Mouse (Mus musculus) heart, adult 11 months (tissue): ENCODE results near the gene Usp5.

Source experiments
- DNase-seq: peaks from one replicate; pipeline ENCODE4 v3.0.0; 2022

Gene Usp5

DNA sequence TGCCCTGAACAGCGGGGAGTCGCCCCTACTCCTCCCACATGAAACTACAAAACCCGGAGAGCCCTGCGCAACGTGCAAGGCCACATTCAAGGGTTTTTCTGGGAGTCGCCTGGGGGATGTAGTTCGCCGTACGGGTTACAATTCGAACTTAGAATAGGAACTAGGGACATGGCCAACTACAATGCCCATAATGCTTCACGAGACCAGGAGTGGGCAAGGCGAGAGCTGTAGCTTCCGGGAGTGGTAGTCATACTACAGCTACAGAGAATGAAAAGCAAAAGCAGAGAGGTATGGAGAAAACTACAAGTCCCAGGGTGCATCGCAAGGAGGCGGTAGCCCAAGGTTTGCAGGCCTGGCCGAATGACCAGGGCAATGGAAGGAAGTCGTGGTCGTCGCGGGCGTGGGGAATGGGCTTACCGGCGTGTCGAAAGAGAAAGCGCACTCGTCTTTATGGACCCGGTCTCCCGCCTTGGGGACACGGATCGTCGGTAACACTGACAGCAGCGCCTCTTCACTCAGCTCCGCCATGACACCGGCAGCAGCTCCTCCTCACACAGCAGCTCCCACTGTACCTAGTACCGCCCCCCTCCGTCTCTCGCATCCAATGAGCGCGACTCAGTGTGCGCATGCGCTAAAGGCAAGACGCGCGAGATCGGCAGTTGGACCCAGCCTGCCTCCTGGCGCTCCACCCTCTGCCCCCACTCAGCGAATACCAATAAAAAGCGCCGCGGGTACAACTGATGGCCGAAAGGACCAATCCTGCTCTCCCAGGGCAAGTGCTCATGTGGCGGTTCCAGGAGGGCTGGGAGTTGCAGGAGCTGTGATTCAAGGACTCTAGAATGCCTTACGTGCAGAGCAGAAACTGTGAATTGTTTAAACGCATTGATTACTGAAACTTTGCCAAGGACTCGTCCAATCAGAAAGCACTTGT lies at the start of gene Usp5, which contains the start of gene Cdca3:
Gene Usp5 (minus strand): TSS at position 617 of the 931 bp plus-strand sequence.
Gene Cdca3 (plus strand): TSS at position 680 of the 931 bp plus-strand sequence.
- DNase-seq = peak; percentile 100

DNA sequence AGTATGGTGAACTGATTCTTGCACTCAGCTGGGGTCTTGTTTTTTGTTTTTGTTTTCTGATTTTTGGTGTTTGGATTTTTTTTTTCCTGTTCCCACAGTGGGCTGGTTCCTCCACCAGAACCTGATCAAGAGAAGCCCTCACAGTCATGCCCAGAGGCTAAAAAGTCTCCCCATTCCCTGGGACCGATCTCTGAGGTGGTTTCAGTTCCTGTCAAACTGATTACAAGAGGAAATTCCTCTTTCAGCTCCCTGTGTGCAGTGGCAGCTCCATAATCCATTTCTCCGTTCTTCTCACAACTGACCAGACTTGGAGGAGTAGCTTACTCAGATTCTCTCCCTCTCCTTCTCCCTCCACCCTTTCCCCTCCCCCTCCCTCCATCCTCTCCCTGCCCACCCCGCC lies 45.1 kb upstream of the Usp5 start:
- no peak for DNase-seq

DNA sequence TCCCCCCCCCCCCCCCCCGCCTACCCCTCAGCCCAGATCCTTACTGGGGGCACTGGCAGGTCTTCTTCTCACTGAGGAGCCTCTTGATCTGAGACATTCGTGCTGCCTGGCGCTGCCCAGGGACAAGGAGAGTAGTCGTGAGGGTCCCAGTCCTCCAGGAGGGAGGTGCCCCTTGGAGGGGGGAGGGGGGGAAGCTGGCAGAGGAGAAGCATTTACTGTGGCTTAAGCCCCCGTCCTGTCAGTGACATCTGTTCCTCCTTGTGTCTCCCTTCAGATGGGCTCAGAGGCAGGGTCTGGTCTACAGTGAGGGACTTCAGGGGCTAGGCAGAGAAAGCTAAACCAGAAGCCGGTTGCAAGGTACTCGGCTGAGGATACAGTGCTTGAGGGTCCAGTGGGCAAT lies 37.3 kb upstream of the Usp5 start:
- no peak for DNase-seq

DNA sequence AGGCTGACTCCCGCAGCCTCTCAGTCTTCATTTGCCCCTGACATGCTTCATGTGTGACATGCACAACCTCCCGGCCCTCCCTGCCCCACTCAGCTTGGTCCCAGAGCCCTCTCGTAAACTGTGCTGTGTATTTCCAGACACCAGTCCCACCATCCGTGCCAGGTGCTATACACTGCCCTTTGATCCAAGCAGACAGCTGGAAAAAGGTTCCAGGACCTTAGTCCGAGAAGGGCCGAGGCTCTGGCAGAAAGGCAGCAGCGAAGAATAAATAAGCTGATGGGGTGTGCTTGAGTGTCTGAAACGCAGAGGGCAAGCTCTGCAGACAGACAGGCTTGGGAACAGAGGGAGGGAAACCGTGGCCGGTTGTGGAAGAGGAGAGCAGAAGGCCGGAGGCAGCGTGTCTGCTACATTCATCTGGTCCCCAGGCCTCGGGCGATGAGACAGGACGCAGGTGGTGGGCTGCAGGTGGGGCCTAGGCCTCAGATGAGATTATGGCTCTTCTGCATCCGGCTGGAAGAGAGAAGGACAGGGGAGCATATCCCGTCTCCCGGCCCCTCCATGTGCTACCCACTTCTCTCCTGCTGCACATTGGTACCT lies 36.6 kb upstream of the Usp5 start:
- no peak for DNase-seq

DNA sequence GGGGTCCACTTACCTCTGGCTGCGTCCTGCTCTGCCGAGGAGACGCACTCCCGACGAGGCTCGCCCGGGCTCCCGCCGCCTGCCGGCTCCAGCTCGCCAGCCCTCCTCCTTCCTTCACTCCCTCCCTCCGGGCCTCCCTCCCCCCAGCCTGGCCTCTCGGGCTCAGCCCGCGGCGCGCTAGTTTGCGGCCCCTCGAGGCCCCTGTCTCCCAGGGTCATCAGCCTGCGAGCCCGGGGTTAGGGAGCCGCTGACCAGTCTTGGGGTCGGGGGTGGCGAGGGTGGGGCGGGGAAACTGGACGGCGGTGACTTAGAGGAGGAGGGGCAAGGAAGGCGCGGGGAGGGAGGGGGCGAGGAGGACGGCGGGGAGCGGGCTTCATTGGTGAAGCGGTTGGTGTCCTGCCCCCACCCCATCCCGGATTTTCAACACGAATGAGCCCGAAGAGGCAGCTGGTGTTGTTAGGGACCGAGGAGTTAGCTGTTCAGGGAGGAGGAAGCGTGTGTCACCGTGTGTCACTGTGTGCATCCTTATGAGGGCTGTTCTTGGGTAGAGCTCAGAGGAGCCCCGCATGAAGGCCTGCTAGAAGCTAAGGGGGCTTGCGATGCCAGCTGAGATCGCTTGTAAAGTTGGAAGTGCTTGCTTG lies 34.5 kb upstream of the Usp5 start, which contains the start of gene Gpr162:
Gene Gpr162 (minus strand): TSS at position 326 of the 641 bp plus-strand sequence.
- peak; percentile 95 for DNase-seq

DNA sequence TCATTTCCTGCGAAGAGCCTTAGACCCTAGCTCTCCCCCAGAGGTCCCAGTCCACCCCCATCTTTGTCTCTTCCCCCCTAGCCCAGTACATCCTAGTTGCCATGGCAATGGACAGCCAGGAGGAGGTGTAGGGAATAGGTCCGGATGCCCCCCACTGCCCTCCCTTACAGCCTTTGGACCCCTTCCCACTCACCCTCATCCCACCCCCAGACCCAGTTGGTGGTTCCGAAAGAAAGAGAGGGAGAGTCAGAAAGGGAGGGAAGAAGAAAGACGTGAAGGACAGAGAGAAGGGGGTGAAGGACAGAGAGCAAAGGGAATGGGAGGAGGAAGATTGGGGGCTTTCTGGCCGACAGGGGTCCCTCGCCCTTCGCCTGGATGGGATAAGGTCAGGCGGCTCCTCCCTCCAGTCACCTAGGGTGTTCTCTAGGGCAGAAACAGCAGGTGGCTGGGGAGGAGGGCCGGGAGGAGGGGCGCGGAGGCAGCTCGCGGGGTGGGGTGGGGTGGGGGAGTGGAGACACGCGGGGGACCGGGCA lies 33.9 kb upstream of the Usp5 start:
- no peak for DNase-seq

DNA sequence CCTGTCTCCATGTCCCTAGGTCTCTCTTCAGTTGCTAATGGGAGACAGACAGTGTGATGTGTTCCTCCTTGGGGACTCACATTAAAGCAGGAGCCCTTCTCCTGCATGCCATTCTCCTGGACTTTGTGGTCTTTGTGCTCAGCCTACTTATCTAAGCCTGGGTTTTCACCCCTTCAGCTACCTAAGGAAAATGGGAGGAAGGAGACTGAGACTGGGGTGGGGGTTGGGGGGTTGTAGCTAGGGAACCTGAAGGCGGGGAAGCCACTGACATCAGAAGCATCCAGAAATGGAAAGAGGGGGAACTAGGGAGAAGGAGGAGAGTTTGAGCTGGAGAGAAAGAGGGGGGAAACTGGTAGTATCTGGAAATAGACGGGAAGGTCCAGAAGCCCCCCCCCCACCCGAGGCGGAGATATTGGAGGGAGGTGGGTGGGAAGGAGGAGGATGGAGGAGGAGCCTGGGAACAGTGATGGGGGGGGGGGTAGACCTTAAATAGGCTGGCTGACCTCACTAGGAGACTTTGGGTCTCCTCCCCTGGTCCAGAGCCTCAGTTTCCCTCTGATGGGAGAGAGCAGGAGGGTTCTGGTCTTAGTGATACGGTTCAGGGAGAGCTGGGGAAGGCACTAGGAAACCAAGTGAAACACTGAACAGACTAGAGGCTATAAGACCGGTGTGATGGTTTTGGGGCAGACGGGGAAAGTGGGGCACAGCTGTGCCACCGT lies 33.3 kb upstream of the Usp5 start:
- no peak for DNase-seq

DNA sequence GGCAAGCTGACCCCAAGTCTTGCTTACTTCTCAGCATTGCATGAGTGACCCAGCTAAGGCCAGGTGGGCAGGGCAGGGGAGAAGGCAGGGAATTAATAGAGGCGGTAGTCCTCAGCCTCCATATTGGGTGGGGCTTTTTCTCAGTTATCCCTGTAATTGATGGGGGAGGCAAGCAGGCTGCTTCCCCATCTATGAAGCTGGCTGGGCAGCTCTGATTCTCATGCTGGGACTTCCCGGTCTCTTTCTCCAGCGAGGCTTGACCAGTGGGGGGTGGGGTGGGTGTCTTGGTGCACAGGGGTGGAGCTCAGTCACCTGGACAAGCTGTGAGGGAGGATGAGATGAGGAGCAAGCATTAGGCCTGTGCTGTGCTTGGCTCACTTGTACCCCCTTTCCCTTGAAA lies 32.5 kb upstream of the Usp5 start:
- no peak for DNase-seq

DNA sequence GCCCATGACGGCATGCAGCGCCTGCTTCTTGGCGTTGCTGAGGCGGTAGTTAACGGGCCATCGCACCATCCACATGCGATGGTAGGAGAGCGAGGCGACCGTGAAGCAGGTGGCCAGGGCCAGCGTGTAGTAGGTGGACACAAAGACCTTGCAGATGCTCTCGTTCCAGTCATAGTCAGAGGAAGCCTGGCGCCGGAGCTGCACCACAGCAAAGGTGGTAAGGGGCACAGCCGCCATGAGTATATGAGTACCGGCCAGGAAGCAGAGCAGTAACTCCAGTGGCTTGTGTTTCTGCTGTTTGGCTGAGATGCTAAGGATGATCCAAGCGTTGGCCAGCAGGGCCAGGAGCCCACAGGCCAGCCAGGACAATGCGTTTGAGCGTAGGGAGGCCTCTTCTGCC lies 32.0 kb upstream of the Usp5 start:
- DNase-seq = no peak

DNA sequence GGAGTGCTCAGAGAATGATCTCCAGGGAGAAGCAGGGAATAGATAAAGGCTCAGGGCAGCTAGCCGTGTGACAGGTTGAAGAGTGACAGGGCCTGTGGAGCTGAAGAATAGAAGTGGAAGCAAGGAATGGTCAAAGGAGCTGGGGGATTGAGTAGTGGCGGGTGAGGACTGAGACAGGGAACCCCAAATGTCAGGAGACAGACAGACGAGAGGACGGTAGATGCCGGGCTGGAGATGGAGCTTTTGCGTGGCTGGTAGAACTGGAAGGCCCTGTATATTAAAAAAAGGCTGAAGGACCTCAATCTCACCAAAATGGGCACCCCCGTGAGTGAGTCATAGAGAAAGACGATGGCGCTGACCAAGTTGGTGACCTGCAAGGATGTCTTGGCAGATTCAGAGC lies 31.2 kb upstream of the Usp5 start:
- DNase-seq = no peak

DNA sequence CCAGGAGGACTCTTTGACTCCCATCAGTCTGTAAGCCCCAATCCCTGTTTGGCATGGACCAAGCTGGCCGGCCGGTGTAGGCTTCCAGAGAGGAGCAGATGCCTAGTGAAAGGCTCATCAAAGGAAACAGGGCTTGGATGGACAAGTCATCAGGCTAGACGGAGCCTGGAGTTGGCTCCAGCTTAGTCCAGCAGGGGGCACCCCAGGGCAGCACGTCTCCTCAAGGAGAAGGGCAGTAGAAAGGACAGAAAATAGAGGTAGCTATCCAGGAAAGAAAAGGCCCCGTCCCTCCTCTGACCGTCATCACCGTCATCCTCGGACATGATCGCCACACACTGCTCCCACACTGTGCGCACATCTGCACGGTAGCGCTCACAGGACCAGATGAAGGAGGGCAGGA lies 30.4 kb upstream of the Usp5 start:
- peak; percentile 96 for DNase-seq

DNA sequence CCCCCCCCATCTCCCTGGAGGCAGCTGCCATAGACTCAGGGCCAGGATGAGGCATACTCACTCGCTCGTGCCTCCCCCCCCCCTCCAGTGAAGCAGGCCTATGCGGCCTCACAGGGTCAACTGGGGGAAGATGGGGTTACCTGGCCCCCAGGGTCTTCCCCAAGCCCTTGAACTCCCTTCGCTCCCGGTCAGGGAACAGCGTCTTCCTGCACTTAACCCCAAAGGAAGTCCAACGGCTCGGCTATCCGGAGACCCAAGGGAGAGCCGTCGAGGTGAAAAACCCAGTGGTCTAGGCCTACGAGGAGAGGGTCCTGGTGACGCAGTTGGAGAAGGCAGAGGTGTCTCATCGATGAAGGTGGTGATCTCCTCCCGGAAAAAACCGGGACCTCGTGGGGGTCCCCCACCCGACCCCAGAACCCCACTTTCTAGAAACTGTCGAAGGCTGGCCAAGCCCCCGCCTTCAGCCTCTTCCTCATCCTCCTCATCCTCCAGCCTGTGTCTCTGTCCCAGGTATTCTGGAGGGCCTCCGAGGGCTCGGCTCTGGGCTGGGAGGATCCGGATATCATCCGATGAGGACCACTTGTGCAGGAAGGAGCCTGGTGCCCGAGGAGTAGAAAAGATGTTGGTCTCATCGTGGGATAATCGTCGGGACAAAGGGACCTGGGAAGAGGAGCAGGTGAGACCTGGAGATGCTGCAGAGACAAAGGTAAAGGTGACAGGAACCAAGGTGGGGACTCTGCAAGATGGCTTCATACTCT lies 29.5 kb upstream of the Usp5 start:
- DNase-seq = peak; percentile 94

DNA sequence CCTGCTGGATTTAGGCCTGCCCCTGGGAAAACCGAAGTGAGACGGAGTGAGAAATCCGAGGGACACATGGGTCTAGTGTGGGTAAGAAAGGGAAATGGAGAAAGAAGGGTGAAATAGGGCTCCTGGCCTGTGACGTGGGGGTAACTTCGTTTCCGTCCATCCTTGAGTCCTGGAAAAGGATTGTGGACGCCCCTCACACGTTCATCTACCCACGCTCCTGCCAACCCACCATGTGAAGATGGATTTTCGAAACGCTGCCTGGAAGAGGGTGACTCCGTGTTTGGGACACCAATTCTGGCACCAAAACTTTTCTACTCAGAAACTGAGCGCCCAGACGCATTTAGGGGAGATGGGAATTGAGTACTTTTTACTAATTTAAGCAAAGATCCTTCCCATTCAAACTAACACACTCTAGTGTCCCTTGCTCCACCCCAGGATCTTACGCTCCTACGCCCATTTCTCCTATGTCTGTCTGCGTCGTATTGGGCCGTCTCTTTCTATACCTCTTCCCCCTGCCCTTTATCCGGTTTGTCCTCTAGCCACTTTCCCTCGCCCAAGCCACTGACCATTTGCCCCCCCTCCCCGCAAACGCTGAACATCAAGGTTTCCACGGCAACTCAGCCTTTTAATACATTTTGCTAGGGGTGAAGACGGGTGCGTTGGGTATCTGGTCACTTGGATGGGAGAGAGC lies 28.7 kb upstream of the Usp5 start:
- no peak for DNase-seq

DNA sequence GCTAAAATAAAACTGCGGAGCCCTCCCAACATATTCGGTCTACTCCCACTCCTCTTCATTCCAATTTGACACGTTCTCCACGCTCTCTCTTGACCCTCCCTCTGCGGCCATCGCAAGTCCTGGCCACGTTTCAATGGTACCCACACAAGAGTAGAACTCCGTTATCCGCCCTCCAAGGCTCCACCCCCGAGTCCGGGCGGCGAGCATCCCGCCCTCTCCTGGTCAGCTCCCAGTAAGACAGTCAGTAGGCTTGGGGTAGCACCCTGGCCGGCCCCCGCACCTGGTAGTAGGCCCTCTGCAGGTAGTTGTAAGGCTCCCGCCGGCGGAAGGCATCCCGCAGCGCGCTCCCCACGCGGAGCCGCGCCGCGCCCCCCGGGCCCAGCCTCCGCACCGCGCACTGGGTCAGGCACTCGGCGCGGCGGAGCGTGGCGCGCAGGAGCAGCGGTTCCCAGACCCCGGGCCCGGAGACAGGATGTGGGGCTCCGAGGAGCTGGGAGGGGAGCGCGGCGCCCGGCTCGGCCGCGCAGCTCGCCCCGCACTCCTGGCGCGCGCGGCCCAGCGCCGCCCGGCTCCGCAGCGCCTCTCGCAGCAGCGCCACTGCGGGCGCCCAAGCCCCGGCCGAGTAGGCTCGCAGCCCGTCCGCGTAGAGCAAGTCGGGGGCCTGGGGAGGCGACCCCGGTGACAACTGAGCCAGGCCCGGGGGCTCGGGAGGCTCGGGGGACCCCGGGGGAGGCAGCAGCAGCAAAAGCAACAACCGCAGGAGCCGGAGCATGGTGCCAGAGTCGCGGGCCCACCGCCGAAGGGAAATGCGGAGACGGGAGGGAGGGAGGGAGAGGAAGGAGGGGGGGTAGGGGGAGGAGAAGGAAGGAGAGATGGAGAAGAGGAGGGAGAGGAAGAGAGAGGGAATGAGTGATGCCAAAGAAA lies 27.9 kb upstream of the Usp5 start, which contains the start of gene P3h3:
Gene P3h3 (minus strand): TSS at position 837 of the 924 bp plus-strand sequence.
- peak; percentile 99 for DNase-seq

DNA sequence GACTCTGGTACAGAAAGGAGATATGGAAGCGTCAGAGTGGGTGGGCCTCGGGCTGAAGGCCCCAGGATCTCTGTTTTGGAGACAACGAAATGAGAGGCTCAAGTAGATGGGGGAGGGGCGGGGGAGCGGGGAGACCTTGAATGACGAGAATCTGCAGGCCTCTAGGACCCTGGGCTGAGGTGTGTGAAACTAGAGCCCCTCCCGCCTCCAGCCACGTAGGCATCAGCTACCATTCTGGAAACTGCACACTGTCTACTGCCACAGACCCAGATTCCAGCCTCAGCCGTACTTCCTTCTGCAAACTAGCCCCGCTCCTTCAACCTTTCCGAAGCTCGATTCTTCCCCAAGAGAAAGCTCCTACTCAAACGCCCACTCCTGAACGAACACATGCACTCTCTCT lies 27.0 kb upstream of the Usp5 start:
- DNase-seq = peak; percentile 90

DNA sequence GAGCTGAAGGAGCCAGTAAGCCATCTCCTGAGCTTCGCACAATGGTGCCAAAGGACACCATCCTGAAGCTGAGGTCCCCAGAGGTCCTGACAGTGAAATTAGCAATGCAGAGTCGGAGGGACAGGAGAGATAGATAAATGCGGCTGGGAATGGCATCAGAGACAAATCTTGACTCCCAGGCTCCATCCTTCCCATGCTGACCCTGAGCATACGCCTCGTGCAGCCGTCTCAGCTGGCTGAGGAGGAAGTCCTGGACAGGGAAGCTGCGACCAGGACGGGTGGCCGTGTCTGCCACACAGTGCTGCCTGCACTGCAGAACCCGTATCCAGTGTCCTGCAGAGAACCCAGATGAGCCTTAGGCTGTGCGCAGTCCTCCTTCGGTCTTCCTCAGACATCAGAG lies 25.4 kb upstream of the Usp5 start:
- DNase-seq = peak; percentile 90

DNA sequence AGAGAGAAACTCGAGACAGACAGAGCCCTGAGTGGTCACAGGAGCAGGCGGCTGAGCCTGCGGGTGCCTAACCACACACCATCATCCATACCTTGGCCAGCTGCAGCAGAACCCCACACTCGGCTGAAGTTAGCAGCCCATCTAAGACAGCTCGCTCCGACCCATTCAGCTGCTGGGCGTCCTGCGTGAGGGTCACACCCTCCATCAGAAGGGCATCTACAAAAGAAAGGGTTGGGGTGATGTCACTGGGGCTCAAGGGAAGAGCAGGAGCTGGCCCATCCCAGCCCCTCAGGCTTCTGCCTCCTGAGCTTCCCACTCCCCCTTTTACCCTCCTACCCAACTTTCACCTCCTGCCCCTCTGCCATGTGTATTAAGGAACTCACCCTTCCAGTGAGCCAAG lies 21.3 kb upstream of the Usp5 start:
- DNase-seq = no peak

DNA sequence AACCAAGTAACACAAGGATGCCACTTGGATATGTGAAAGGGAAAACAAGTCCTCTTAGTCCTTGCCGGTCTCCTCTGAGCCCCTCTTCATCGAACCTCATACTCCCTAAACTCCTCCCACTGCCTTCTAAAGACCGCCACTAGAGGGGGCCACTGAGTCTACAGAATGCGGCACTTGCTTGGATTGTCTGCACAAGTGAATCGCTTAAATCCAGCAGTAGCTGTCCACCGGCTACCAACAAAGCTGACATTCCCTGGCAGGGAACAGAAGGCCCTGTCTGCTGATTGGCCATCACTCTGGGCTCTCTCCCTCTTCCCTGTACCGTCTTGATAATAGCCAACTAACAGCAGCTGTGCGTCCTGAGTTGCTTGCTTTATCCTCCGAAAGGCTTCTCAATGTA lies 18.0 kb upstream of the Usp5 start:
- peak; percentile 98 for DNase-seq

DNA sequence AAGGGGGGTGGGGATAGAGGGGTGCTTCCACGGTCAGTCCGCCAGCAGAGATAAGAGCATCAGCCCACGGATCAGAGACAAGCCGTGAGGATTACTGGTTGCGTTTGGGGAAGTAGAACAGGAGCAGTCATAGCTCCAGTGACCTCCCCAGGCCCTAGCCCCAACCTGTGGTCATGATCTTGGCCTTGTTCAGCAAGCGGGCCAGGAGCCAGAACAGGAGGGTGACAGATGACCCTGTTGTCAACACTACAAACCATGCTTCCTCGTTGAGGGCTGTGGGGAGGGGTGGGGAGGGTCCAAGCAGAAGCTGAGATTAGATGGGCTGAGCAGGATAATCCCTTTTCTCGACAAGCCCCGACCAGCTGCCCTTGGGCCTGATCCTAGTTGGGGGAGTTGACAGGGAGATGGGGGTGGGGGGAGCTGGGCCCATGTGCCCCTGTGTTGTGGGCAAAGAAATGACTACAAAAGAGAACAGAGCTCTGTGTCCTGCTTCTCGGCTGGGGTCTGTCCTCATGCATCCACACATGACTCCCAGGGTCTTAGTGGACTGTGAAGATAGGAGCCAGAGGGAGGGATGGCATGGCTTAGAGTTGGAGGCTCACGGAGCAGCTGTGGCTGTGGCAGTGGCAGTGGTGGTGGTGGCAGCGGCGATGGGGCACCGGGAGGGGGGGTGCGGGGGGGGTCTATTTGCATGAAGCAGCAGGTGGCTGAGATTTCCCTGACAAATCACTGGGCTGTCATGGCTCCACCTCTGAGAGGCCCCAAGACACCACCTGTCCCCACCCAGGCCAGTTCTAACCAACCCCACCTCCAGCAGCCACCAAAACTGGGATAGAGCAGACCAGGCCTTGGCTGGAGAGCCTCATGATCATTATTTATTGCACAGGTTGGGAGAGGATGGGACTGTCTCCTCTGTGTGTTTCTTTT lies 11.2 kb upstream of the Usp5 start, which contains the start of gene Gnb3:
Gene Gnb3 (minus strand): TSS at position 35 of the 927 bp plus-strand sequence.
- no peak for DNase-seq
